Mouse (Mus musculus) embryo, embryonic 9.5 days (tissue): Measurements from ENCODE around the gene Timeless.
A peak's percentile ranks its signal among the peaks of the same experiment; 100 is the strongest.
"Not testable (repeated sequence)": the region's sequence is repeated elsewhere in the genome, so short reads cannot be mapped to it uniquely, and the experiment has no call there.

ENCODE experiments used
- DNase-seq: peaks from one replicate; pipeline ENCODE4 v3.0.0-alpha.2; 2017; ENCODE audit errors: extremely low spot score

Timeless gene

DNA sequence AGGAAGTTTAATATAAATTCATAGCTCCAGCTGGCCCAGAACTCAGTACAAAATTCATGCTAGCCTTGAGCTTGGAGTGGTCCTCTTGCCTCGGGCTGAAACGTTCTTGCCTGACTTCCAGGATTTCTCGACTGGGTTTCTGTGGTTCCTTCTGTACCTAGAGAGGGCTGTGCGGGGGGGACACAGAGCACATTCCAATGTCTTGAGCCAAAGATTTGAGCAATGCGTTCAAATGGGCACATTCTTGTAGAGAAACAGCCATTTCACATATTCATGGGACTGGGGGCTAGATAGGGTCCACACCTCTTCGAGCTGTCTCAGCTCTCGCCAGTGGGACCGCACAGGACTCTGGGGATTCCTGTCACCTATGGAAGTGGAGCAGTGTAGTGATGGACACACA lies 24.1 kb downstream of the Timeless start:
- DNase-seq, result no peak

DNA sequence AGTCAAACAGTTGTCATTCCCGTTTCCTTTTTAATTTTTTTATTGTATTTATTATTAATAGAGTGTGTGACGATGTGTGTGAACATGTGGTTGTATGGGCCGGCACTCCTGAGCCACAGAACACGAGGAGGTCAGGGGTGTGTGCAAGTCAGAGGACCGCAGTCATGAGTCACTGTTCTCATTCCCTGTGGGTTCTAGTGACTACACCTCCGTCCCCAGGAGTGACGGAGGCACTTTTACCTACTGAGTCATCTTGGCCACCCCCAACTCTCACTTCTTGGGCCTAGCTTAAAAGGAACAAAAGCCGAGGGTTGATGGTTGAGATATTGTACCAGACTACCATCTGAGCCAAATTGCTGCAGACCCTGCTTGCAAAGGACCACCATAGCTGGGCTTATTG lies 24.5 kb downstream of the Timeless start:
- no peak for DNase-seq

DNA sequence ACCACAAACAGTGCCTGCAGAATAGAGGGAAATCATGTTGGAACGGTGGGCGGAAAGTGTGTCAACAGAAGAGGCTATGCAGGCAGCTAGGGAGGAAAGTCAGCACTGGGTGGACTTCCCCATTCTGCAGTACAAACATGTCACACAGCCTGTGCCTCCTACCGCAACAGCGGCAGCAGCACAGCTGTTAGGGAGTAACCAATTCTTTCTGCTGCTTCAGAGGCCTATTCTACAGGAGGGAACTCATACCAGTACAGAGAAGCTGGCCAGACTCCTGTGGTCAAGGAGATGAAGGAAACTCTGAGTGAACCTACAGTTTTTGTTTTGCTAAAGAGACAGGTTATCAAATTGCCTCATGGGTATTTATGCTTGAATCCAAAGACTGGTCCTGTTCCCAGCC lies 27.1 kb downstream of the Timeless start:
- no peak for DNase-seq

DNA sequence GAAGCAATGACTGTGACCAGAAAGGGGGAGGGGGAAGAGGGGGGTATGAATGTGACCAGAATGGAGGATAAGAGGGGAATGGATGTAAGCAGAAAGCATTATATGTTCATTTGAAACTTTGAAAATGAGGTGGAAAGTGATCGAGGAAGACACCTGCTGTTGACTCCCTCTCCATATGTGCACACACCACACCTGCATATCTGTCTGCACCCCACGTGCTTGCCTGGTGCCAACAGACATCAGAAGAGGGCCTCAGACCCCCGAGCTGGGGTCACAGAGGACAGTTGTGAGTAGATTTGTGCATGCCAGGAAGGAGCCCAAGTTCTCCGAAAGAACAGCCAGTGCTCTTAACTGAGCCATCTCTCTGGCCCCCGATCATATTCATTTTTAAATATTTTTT lies 28.1 kb downstream of the Timeless start:
- no peak for DNase-seq

DNA sequence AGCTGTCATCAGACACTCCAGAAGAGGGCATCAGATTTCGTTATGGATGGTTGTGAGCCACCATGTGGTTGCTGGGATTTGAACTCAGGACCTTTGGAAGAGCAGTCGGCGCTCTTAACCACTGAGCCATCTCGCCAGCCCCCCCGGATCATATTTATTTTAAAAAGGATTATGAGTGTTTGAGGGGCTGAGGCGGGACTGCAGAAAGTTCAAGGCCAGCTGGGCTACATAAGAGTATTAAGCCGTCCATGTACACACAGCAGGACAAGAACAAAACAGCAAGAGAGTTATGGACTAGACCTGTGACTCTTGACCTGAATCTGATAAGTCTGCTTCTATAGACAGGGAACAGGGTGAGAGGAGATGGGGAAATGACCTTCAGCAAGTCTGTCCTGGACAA lies 28.5 kb downstream of the Timeless start:
- DNase-seq, result not testable (repeated sequence)

DNA sequence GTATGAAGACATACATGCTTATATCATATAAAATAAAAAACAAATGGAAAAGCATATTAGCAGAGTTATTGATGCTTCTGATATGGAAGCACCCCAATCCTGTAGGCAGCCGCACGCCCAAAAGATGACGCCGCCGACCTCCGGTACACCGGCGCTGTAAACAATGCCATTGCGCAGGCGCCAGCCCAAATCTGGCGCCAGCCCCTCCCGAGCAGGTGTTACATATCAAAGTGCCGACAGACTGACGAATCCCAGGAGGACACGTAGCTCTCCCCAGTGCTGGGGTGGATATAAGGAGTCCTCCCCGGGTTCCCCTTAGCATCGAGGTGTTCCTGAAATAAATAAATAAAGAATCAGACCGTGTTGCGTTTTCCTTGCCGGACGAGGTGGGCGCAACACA lies 30.4 kb downstream of the Timeless start:
- DNase-seq, result no peak

DNA sequence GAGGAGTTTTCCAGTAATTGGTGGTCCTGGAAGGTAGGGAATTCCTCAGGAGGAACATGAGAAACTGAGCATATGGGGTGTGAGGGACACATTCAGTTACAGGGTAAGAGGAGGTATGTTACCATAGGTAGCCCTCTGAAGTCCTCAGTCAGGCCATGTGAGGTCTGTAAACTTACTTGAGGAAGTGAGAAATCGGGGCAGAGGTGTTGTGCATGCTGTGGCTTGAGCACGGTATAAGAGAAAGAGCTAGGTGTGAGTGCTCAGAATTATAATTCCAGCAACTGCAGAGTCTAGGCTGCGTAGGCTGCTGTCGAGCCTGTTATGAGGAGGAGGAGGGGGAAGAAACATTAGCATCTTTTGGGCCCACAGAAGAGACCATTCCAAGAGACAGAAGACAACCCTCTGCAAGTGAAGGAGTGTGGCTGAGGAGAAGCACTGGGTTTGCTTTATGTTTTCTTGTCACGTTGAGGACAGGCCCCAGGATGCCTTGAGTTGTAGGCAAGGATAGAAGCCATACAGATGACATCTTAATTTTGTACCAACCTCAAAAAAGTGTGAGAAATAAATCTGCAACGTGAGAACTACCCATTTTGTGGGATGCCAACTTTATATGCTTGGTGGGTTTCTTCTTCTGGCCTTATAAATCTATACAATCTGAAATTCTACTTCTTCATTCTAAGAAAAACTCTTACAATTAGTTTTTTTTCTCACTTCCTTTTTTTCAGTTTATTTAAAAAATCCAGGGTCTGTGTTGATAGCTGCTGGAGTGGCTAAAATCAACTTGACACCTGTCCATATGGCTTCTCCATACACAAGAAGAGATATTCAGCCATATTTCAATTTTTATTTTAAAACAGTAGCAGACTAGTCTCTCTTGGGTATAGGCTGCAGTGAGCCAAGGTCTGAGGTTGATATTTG lies 31.8 kb downstream of the Timeless start:
- DNase-seq, result no peak

DNA sequence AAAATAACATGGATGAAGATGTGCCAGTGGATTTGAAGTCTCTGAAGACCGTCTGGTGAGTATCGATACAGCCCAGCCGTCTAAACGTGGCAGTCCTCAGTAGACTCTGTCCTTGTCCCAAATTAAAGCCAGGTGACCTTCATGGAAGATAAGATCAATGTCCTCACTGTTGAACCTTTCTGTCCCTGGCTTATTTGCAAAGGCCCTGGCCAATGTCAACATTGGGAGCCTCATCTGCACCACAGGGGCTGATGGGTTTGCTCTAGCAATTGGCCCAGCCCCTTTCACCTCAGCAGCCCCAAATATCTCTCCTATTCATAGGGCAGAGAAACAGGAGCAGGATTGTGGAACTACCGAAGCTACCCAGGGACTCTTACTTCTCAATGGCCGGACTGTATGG lies 36.5 kb downstream of the Timeless start, which contains the start of gene Apof:
Gene Apof (plus strand): TSS at position 301 of the 400 bp plus-strand sequence.
- no peak for DNase-seq

DNA sequence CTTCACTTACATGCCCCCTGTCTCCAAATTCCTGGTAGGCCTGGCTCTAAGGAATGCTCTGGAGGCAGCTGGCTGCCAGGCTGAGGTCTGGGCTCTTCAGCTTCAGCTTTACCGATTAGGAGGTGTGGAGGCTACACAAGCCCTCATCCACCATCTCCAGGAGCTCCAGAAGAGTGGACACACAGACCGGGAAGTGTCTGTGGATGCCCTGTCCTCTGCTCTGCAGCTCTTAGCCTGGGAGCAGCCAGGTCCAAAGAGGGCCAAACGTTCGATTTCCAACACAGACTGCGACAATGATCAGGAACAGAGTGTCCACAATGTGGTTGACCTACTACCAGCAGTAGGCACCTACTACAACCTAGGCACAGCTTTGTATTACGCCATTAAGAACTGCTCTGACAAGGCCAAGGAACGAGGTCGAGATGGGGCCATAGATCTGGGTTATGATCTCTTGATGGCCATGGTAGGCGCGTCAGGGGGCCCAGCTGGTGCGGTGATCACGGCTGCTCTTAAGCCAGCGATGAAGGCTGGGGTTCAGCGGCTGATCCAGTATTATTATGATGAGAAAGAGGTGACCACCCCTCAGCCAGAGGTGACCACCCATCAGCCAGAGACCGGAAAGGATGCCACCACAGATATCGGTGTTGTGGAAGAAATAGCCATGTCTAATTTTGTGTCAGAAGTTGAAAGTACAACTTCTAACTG lies 37.5 kb downstream of the Timeless start:
- no peak for DNase-seq

DNA sequence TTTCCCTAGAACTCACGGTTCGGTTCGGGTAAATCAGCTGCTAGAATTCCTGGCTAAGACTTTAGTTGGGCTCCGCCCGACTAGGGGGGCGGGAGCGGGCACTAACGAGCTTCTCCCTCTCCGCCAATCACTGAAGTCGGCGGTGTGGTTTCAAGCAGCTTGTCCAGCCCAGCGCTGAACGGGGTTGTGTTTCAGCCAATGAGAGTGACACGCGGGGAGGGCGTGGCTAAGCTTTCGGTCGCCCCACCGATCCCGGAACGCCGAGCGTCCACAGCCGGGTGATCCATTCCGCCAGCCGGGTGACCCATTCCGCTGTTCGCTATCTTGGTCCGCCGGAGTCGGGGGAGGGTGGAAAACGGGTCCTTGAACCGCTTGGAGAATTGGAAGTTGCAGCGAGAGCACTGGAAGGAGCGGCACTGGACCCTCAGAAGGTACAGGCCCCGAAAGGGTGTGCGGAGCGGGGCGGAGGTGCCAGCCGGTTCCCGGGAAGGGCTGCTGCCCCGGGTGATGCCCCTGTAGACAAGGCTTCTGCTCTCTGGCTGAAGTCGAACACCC lies 38.5 kb downstream of the Timeless start, which contains the start of gene Stat2:
Gene Stat2 (plus strand): TSS at position 273 of the 555 bp plus-strand sequence.
- DNase-seq, result peak; percentile 93

DNA sequence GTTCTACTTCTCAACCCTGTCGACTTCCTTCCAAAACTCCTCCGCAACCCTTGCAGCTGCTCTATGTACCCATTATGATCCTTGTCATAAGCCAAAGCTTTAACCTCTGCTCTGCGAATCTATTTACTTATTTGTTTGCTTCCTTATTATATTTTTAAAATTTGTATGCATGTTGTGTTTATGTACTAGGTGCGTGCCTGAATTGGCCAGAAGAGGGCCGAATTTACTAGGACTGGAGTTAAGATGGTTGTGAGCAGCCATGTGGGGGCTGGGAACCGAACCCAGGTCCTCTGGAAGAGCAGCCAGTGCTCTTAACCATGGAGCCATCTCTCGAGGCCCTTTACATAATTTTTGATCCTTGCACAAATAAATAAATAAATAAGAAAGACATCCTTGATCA lies 39.0 kb downstream of the Timeless start:
- DNase-seq, result no peak

DNA sequence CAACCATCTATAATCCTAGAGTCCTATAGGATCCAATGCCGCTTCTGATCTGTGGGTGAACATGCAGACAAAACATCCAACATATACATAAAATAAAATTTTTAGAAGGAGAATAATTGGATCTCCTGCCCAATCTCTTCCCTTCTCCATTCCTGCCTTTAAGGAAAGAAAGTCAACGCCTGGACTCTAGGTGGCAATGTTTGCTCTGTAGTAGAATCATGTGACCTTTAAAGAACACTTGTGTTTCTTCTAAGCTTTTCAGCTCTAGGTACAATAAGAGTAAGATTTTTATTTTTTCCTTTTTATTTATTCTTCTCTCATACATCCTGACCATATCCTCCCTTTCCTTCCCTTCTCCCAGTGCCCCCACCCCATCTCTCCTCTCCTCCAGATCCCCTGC lies 40.0 kb downstream of the Timeless start:
- no peak for DNase-seq

DNA sequence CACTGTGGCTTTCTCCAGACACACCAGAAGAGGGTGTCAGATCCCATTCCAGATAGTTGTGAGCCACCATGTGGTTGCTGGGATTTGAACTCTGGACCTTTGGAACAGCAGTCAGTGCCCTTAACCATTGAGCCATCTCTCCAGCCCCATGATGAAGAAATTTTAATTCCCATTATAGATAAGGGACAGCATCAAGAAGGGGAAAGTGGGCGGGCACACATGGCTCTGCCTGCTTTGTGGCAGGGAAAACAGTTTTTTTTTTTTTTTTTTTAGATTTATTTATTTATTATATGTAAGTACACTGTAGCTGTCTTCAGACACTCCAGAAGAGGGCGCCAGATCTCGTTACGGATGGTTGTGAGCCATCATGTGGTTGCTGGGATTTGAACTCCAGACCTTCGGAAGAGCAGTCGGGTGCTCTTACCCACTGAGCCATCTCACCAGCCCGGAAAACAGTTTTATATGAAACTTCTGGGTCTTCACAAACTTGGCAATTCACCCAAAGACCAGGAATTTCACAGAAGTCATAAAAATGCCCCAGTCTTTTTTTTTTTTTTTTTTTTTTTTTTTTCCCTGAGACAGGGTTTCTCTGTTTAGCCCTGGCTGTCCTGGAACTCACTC lies 41.1 kb downstream of the Timeless start:
- DNase-seq, result not testable (repeated sequence)

DNA sequence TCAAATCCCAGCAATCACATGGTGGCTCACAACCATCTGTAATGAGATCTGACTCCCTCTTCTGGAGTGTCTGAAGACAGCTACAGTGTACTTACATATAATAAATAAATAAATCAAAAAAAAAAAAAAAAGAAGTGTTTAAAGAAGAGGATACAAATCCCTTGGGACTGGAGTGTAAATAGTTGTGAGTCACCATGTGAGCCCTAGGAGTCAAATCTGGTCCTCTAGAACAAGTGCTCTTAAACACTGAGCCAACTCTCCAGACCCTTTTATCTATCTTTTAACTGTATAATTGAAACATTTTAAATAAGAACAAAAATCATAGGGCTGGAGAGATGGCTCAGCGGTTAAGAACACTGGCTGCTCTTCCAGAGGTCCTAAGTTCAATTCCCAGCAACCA lies 43.5 kb downstream of the Timeless start:
- DNase-seq, result not testable (repeated sequence)

DNA sequence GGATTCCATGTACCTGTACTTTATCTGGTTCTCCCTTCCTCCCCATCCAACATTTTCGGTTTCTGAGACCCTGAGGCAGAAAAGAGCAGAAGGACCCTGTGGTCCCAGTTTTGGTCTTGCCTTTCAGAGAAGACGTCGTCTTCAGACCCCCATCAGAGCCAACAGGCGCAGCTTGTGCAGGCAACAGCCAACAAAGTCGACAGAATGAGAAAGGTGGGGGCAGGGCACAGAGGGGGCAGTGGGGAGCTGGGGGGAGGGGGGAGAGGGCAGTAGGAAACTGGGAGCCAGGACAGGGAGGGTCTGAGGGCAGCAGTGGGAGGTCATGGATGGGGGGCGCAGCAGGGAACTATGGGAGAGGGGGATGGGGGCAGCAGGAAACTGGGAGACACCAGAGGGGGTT lies 46.3 kb downstream of the Timeless start:
- DNase-seq, result no peak

DNA sequence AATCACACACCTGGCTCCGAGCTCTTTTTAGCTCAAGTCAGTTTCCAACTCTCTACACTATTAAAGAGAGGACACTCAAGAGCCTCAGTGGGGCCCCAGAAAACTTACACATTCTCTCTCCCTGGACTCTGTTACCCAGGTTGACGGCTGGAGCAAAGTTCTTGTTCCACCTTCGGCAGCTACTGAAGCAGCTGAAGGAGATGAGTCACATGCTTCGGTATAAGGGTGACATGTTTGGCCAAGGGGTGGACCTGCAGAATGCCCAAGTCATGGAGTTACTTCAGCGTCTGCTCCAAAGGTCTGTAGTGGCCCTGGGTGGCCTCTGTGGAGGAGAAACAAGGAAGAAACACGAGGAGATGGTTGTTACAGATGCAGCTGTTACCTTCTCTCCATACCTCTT lies 49.1 kb downstream of the Timeless start:
- no peak for DNase-seq

DNA sequence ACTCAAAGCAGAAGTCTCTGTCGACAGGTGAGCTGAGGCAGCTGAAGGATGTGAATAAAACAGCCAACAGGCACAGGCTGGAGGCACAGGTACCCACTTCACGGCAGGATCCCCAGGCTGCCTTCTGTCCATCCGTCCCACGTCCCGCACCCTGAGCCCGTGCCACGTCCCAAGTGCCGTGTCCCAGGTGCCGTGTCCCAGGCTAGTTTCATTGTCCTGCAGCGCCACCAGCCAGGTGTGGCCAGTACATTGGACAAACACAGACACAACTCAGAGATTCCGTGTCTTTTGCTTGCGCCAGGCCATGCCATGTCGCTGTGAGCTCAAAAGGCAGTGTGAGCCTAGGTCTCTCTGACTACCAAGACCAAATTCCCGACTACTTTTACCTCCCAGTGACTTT lies 49.8 kb downstream of the Timeless start:
- no peak for DNase-seq

DNA sequence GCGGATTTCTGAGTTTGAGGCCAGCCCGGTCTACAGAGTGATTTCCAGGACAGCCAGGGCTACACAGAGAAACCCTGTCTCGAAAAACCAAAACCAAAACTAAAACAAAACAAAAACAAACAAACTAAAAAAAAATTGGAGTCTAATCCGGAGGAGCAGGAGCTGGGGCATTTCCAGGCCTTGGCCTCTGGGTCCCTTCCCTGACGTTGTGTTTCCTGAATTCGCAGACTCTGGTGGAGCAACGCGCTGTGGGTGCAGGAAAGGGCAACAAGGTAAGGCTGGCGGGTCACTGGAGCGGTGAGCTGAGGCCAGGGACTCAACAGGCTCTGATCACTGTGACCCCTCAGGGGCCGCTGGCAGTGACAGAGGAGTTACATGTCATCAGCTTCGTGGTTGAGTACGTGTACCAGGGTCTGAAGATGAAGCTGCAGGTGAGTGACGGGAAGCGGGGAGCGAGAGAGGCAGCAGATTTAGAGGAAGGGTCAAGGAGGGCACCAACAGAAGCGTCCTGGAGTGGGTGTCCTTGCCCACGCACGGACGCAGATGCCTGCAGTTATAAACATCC lies 51.1 kb downstream of the Timeless start:
- no peak for DNase-seq

DNA sequence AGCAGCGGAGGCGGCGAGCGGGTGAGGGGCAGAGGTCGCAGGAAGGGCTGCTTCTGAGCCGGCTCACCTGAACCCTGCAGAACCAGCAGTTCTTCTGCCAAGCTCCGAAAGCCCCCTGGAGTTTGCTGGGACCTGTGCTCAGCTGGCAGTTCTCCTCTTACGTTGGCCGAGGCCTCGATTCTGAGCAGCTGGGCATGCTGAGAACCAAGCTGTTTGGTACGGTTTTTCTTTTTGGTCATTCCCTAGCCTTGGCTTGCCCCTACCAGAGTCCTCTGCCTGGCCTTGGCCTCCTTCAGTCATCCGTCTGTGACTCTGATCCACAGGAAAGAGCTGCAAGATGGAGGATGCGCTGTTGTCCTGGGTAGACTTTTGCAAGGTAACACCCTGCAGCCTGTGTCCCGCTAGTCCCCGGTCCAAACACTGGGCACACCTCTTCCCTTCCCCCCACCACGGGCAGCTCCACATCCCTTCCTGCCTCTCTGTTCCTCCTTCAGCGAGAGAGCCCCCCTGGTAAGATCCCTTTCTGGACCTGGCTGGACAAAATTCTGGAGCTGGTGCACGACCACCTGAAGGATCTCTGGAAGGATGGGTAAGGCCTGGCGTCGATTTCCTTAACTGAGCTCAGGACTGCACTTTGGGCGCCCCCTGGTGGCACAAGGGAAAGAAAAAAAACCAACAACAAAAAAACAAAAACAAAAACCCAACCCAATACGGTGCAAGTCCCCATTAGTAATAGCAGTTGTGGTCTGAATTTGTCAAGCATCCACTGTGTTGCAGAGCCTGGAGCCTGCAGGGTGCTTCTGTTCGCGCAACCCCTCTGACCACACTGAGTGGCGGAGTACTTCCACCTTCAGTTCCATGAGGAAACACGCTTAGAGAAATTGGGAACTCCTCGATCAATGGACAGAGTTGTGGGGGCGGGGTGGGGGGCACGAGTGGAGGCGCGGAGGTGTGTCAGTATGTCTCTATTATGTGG lies 52.0 kb downstream of the Timeless start:
- DNase-seq, result peak; percentile 73

DNA sequence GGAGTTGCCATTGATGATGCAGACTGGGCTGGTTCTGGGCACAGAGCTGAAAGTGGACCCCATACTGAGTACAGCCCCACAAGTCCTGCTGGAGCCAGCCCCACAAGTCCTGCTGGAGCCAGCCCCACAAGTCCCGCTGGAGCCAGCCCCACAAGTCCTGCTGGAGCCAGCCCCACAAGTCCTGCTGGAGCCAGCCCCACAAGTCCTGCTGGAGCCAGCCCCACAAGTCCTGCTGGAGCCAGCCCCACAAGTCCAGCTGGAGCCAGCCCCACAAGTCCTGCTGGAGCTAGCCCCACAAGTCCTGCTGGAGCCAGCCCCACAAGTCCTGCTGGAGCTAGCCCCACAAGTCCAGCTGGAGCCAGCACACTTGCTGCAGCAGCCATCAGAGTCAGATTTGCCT lies 58.7 kb downstream of the Timeless start:
- not testable (repeated sequence) for DNase-seq
